Mouse (Mus musculus): ENCODE measurements around the gene Kcnq5.

DNA sequence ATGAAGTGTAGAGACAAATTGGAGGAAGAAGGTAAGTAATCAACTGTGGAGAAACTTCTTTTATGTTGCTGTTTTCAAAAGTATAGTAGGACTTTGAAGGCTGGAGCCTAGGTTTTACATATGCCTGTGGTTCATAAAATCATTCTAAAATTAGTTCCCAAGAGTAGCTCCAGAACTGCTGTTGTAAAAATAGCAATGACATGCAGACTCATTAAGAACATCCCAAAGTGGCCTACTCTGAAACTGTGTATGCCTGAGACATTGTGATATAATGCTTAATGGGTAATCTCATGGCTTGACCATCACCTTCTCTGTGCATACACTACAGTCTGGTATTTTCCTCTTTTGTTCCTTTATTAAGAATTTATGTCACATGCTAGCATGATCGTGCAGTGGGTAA, 212.4 kb downstream of the Kcnq5 start:
- TF ChIP-seq CTCF (IDR thresholded peaks at IDR 0.05; ENCODE audit: low read depth, low read length) (no peak), POLR2AphosphoS5 (IDR thresholded peaks at IDR 0.05; ENCODE audit: insufficient replicate concordance, low read depth, low read length) (no peak), GATA1 (IDR thresholded peaks at IDR 0.05; ENCODE audit: borderline replicate concordance, low read length) (no peak), TAL1 (conservative IDR thresholded peaks at IDR 0.05; ENCODE audit: low read depth, low read length) (no peak)

Data from G1E (cell line).